Mouse (Mus musculus) frontal cortex, postnatal 36 days (tissue): Measurements from ENCODE around the gene Immp2l.

Experiments used
- DNase-seq, 2 experiments: peaks; one replicate each; pipeline ENCODE4 v3.0.0; 2022; ENCODE audit warnings: low spot score in 2 of 2

Immp2l gene

DNA sequence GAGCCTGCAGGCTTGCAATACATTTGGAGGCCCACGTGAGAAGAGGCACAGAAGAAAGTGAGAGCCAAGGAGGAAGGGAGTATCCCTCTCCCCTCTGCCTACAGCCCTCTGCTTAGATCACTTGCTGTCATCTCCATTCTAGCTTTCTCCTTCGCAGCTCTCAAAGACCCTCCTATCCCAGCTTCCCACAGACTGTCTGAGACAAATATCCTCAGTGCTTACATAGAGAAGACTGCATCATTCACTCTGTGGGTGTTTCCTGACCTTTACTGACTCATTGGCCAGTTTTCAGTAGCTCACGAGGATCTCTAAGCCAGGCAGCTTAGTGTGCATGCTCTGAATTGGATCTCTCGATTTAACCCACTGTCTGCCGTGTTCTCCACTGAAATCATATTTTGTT lies 495.0 kb downstream of the Immp2l start:
- no peak for DNase-seq

DNA sequence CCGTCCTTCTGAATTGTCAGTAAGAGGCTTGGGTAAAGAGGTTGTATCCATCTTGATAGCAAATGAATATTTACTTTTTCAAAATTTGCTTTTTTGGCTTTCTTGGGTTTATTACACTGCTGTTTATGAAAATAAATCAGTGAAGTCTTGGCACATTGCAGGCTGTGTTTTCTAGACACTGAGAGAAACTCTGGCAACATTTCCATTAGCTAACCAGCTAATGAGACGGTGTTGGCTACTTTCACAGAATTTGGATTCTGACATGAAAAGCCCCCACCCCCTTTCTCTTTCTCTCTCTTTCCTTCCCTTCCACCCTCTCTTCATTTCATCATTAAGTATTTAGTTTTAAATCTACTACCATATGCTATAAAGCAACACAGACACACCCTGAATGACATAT lies 496.4 kb downstream of the Immp2l start:
- DNase-seq = no peak

DNA sequence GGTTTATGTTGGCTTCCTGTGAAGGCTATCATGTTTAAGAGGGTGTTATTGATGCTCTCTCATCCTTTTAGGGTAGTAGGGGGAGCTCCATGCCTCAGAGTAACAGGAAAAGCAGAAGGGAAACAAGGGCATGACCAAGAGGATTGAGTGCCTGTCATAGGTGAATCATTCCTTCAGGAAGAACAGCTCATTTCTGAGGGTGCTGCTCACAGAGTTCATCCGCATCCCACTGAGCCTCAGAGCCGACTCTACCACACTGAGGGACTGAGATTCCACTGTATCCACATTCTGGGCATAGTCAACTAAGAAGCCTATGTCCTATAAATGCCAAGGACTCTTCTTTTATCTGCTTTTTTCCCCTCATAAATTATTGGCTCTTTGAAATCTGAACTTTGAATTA lies 497.8 kb downstream of the Immp2l start:
- no peak for DNase-seq

DNA sequence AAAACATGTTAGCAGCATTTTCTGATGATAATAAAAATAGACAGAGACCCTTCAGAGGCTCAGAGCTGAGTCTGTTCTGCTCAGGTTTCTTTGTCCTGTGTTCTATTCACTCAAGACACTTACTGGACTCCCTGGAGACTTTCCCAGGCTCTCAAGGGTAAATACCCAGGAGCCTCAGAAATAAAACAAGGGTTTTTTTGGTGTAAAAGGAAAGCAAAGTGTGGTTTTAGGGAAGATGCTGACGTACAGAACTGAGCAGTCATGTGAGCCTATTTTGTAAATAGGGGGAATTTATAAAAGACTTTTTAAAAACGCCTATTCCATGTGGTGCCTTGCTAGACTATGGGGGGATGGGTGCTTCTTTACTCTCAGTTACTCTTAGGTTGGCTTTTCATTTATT lies 502.8 kb downstream of the Immp2l start:
- no peak for DNase-seq

DNA sequence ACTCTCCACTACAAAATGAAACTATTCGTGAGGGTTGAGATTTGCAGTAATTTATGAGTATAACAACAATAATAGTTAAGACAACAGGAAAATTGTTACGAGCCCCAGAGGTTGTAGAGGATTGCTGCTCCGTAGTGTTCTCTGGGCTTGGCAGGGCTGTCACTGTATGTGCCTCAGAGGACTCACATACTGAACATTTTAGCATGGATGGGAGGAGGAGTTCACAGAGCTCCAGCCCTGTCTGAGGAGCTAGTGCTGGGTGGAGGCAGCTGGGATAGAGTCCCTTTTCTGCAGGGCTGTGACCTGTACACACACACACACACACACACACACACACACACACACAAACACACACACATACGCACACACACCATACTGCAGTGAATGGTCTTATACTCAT lies 504.5 kb downstream of the Immp2l start:
- DNase-seq = no peak

DNA sequence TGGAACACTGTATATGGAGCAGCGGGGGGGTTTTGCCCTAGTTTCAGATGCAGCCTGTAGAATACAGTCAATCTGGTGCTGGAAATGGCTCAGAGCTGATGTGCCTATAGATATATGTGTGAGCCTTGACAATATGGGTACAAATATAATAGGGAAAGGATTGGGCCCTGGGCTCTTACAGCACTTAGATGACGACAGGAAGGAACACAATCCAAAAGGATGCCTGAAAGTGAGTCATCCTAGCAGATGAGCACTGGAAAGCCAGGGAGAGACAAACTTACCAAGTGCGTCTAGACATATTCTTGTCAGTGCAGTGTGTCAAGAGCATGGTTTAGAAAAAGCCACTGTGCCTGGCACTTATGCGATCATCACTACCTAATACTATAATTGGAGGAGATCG lies 516.1 kb downstream of the Immp2l start:
- DNase-seq = peak in 1 of 2 experiments; percentile 2

DNA sequence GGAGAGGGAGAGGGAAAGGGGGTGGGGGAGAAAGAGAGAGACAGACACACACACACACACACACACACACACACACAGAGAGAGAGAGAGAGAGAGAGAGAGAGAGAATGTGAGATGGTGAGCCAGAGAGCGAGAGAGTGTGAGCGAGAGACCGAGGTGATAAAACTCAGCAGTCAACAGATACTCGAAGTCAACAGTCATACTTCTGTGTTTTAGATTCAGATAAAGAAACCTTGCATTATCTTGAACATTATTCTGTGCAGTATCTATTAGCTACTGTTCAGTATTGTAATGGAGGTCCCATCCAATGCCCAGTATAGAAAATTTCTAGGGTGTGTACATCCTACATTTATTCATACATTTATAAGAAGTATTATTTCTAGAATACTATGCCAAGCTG lies 527.7 kb downstream of the Immp2l start:
- no peak for DNase-seq

DNA sequence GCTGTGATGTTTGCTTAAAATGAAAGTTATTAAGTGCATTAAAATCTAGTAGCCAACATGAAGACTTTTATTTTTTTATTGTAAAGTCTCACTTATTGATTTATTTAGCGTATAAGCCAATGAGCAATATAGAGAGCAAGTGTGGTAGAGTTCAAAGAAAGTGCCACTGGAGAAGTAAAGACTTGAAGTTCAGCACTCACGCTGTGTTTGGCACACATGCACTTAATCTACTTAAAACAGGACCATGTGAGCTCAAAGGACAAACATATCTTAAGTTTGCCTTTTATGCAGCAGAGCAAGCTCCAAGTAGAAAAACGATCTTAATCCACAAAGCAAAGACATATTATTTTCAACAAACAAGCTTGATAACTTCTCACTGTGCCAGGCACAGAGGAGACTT lies 533.9 kb downstream of the Immp2l start:
- DNase-seq = no peak

DNA sequence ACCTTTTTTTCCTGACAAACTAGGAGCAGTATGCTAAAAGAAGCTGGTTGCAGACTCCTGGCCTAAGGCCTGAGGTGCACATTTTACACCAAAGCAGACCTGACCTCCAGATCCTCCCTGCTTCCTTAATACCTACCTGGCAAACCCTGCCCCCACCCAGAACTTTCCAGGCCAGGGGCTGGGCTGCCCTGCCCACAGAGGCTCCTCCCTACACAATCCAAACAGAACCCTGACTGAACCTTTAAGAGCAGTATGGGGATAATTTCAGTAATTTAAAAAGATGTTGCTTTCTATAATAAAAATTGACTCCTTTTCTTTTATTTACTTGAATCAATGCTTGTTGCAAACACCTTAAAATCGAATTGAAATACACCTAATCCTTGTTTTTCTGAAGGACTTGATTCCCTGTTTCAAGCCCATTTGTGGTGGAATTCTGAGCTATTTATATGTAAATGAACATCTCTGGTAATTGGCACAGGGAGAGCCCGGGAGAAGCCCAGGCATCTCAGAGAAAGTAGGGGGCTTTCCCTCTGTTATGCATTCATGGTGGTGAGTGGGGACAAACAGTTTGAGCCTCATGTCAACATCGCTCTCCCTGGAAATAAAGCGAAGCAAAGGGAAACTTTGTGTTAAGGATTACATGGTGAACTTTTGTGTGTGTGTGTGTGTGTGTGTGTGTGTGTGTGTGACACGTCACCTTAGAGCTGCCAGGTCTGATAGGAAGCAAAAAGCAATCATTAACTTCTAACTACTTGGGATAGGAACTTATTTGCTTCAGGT lies 535.3 kb downstream of the Immp2l start:
- no peak for DNase-seq

DNA sequence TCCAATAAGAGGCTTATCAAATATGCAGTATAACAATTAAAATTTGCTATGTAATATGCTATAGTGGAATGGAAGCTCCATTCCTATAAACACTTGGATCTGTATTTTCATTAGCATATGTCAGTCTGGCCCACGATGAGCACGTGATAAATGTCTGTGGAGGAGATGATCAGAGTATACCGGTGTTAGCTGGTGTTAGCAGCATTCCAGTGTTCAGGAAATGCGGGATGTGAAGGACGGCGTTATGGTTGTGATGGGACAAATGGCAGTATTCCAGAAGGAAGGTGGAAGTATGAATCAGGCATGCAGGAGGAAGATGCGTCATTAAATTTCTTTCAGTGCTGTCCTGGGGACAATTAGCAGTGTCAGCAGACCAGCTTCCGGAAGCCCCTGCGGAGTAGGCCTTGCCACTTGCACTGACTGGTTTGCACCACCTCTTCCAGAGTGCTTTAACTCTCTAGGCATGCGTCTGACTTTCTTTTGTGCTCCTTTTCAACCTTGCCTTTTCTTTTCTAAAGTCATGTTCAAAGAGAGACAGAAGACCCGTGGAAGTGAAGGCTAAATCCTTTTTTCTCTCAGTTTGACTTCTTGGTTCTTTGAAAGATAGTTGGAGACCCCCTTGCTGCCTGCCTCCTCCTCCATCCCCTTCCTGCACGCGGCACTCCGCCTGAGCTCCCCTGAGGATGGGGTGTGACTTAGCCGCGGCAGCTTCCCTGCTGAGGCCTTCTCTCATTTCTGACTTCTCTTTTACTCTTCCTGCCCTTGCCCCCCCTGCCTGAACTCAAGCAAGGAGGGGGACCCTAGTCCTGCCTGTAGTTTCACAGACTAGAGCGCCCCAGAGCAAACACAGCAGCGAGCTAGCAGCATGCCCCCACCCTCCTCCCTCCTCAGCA lies 541.9 kb downstream of the Immp2l start:
- DNase-seq = no peak

DNA sequence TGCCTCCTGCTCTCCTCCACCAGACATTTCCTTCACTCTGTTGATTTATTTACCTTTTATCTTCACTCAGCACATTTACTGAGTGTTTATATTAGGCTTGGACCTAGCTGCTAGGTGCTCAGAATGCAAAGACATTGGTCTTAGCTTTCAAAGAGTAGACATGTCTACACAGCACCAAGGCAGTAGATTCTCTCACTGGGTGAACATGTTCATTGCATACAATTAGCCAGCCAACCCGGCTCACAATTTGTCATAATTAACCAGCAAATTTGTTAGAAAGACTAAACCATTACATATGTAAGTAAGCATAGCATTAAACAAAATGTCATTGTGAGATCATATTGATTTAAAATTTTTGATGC lies 542.5 kb downstream of the Immp2l start:
- DNase-seq = no peak

DNA sequence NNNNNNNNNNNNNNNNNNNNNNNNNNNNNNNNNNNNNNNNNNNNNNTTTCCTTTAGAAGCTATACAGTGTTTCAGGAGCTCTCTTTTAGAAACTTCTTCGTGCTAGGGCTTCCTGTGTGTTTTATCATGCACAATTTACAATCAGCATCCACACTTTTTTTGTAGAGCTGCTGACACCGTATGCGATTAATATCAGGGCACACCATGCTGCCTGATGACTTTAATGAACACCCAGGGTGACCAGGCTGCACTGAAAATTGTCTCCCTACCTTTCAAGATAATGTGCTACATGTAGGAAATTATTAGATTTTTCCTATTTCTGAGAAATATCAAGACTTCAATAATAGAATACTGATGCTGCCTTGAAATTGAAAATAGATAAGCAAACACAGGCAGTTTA lies 549.9 kb downstream of the Immp2l start:
- no peak for DNase-seq

DNA sequence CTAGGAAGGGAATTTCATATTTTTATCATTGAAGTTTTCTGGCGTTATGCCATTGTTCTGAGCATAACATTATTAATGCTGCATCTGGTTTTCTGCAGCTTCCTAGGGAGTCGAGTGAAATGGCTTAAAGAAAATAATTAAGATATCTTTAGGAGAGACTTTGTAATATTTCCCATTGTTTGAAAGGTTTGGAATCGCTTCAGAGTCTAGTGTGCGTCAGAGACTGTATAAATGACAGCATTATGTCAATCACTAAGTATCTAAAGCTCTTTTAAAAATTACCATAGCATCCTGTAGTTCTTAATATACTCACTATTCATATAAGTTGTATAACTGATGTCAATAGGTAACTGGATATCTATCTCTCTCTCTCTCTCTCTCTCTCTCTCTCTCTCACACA lies 551.3 kb downstream of the Immp2l start:
- DNase-seq = no peak

DNA sequence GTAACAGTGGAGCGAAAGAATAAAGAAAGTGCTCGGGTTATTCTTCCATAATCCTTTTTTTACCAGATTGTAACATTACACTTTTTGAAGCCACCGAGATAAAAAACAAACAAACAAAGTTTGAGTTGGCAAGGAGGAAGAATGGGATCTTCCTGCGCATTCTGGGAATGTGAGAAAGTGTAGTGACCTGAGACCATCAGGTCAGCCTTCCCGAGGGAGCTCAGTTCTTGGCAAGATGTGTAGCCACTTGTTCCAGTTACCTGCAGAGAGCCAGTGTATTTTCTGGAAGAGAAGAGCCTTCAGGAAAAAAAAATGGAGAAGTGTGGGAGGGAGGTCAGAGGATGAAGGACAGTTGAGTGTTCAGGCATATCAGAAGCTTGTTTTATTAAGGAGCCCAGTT lies 569.5 kb downstream of the Immp2l start:
- DNase-seq = no peak

DNA sequence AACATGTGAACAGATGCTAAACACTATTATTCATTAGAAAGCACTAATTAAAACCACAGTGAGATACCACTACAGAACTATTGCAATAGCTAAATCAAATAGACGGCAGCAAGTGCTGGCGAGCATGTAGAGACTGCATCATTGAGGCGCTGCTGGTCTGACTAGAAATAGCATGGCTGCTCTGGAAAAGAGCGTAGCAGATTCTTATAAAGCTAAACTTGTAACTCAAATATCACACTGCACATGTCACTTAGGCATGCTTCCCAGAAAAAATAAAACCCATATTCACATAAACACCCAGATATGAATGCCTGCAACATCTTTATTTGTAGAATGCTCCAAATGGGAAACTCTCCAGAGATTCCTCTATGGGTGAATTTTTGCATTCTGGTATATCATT lies 570.1 kb downstream of the Immp2l start:
- peak in 1 of 2 experiments; percentile 40 for DNase-seq

DNA sequence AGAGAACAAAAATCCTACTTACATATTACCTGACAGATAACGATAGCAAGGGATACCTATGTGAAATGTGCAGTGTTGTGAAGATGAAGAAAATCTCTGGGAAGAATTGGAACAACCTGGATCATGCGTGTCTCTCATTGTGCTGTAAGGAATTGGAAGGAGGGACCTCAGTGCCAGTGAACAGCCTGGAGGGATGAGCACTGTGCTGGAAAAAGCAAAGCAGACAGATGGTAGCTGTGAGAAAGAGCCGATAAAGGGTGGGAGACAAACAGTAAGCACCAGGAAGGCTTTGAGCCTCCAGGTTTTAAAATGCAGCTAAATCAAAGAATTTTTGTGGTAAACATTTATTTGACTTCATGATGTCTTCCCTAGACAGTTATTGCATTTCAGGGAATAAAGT lies 591.4 kb downstream of the Immp2l start:
- DNase-seq = peak; percentile 16 to 29

DNA sequence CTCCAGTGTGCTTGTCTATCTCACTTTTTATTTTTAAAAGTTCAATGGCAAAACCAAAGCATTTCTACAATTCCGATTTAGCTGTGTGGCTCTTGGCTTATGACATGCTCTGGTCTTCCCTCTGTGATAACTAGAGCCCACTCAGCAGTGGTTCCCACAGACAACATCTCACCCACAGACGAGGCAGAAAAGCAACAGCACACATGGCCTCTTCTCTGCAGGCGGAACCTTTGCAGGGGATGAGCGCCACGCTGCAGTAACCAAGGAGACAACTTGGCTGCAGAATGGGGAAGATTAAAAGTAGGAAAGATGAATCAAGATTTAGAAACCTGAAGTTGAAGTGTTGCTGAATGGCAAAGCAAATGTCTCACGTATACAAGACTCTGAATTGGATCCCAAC lies 597.5 kb downstream of the Immp2l start:
- peak; percentile 46 to 52 for DNase-seq

DNA sequence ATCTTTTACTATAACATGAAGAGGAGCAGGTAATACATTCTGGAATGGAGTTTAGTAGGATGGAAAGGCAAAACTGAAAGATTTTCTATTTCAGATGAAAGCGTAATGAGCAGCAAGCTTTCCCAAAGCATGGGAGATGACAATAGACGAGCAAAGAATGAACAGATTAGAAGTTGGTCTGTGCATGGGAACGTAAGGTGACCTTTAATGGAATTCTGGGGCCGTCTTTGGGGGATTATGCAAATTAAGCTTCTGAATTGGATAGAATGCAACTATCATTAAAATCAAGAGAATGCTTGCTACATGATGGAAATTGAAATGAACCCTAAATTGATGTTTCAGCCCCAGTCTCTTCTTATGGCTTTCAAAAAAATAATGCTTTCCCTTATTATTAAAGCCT lies 619.4 kb downstream of the Immp2l start:
- no peak for DNase-seq

DNA sequence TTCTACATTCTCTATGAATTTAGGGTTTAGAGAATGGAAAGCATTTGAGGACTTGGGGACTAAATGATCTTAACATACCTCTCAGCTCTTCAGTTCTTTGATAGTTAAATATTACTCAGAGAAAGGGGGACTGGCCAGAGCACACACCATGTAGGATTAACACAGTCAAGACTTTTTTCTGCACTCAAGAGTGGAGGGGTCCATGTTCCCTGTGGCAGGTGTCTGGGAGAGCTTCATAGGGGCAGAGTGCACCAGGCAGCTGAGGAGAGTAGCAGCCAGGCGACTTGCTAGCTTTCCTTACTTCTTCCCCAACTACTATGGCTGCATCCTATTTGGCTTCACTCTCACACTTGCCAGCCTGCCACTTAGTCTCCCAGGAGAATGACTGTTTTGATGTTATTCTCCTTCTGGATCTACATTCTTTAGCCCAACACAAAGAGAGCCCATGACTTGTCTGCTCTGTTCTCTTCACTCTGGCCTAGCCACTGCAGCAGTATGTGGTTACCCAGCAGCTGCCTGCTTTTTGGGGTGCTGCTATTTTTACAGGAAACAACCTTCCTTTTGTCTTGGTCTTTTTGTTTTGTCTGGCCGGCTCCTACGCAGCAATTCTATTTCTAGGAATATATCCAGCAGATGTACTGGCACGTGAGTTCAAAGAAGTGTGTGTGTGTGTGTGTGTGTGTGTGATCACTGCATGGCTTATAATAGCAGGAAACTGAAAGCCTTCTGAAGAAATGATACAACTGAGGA lies 621.1 kb downstream of the Immp2l start:
- DNase-seq = peak; percentile 5 to 24

DNA sequence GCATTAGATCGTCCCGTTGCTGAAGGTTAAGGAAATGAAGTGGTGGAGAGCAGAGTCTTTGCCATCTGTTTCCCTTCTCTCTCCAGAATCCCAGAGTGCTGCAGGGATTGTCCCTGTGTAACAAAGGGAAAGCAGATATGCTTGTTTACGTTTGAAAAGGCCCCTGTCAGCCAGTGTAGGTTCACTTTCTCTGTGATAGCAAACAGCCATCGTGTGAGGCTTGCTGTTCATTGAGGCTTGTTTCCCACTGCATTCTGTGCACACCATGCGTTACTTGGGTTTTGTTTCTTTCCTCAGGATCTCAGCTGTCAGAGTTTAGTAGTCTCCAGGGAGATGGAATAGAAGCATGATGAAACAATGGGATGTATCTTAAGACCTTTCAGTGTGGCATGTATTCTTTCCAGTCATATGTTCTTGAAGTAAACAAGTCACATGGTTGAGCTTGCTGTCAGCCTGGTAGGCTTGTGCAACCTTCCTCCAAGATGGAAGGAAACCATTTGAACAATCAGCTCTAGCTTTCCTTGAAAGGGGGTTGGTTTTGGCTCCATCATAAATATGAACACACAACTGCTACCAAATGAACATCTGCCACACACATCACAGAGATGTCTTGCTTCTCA lies 623.2 kb downstream of the Immp2l start:
- DNase-seq = no peak

DNA sequence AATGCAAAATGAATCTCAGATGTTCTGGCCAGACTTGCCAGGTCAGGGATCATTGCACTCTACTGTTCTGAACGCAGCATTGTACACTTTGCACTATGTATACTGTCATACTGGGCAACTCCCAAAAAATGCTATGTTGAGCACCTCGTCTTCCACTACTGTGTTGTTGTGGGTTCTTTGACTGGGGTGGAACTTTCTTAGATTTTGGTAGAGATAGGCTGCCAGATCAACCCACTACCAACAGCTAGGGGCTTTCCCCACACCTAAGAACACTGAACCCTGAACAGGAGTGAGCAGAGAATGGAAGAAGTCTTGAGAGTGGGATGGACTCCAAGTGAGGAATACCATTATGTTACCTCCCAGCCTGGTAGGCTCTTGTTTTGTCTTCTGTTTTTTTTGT lies 623.8 kb downstream of the Immp2l start:
- DNase-seq = no peak
